Mouse (Mus musculus) intestine, embryonic 16.5 days (tissue): Measurements from ENCODE around the gene Tmem229a. TPM values are rescaled to one million over a fixed set of nuclear protein-coding genes. Genes with fewer than 3 reads are reported as not detected.

Experiments
- ATAC-seq: fragments of 200-750 bp; cut with Nextera tagmentation; 2 replicates; pipeline ENCODE4 v1.8.0; 2017; ENCODE audit warnings: moderate TSS enrichment, moderate library complexity
- H3K27ac ChIP-seq: fragments of 300-500 bp; sonication (generic); 2 replicates; pipeline ENCODE4 v1.5.1; 2014; ENCODE audit warnings: mild to moderate bottlenecking, low read length
- H3K27me3 ChIP-seq: fragments of 300-500 bp; sonication (generic); replicated peaks from 2 replicates; pipeline ENCODE4 v1.6.1; 2014; ENCODE audit warnings: low read length, control low read depth, mixed read lengths; ENCODE audit not compliant: control insufficient read depth, insufficient read depth
- H3K36me3 ChIP-seq: fragments of 300-500 bp; sonication (generic); 2 replicates; pipeline ENCODE4 v1.6.1; 2014; ENCODE audit warnings: low read length, control low read depth; ENCODE audit not compliant: control insufficient read depth, insufficient read depth
- H3K4me1 ChIP-seq: fragments of 300-500 bp; sonication (generic); 2 replicates; pipeline ENCODE4 v1.6.1; 2014; ENCODE audit warnings: low read length, control low read depth, mixed read lengths; ENCODE audit not compliant: control insufficient read depth, insufficient read depth
- H3K4me2 ChIP-seq: fragments of 300-500 bp; sonication (generic); 2 replicates; pipeline ENCODE4 v1.6.1; 2014; ENCODE audit warnings: low read depth, low read length, control low read depth
- H3K4me3 ChIP-seq: fragments of 300-500 bp; sonication (generic); 2 replicates; pipeline ENCODE4 v1.5.1; 2014; ENCODE audit warnings: mild to moderate bottlenecking, low read length
- H3K9ac ChIP-seq: fragments of 300-500 bp; sonication (generic); 2 replicates; pipeline ENCODE4 v1.6.1; 2014; ENCODE audit warnings: low read depth, low read length
- H3K9me3 ChIP-seq: fragments of 300-500 bp; sonication (generic); 2 replicates; pipeline ENCODE4 v1.6.1; 2016; ENCODE audit warnings: low read length, control low read depth; ENCODE audit not compliant: control insufficient read depth
- WGBS: fragments of 180-500 bp; shearing (Covaris S2); extraction: QIAGEN DNeasy Blood & Tissue Kit; methylation state at CpG from one replicate; pipeline ENCODE4 v1.1.7; 2014; 5-methylcytosine and 5-hydroxymethylcytosine counted together
- polyA plus RNA-seq: library from polyadenylated mRNA; unstranded; fragments of >200 nt; fragmentation: Nextera tagmentation; extraction: Ambion mirVana; gene quantifications from 2 replicates; pipeline ENCODE4 v1.2.1, GENCODE M21; 2015

The Tmem229a gene
- polyA plus RNA-seq, 1 experiment from 2014 or later, result 0.82 TPM

GRCm38 (mm10) chr6:24955131-24955945 is 759 bp downstream of the Tmem229a start:
- H3K4me2 ChIP-seq, result peak overlapping the region; percentile 100
- H3K9me3 ChIP-seq, result no peaks in the 10 kb centered on the region
- peaks cover 7% of the 10 kb centered on the region; the same call in 1 of the 2 replicates for H3K27me3 ChIP-seq
- no peak overlapping the region for H3K27ac ChIP-seq
- no peaks in the 10 kb centered on the region for H3K36me3 ChIP-seq
- ATAC-seq, result peak; percentile 88
- H3K9ac ChIP-seq, result peak overlapping the region; percentile 70
- WGBS, result under 1% methylated on average over 90 of the region's 91 CpGs
- H3K4me3 ChIP-seq, result peak overlapping the region; percentile 67
- H3K4me1 ChIP-seq, result no peaks in the 10 kb centered on the region

- Histone ChIP-seq H3K27me3 (peaks cover 7% of the 10 kb centered on the region; the same call in 1 of the 2 replicates), H3K36me3 (no peaks in the 10 kb centered on the region), H3K4me1 (no peaks in the 10 kb centered on the region), H3K9ac (no peak overlapping the region), H3K27ac (no peak overlapping the region), H3K4me3 (no peak overlapping the region), H3K9me3 (no peaks in the 10 kb centered on the region), H3K4me2 (no peak overlapping the region)
- 74% methylated on average over 5 of the region's 5 CpGs for WGBS
- no peak for ATAC-seq
These were observed 2.0 kb downstream of the Tmem229a start for GRCm38 (mm10) chr6:24954126-24954525.

- no peak overlapping the region for H3K4me3 ChIP-seq
These were observed 3.8 kb downstream of the Tmem229a start for GRCm38 (mm10) chr6:24952341-24952740.

GRCm38 (mm10) chr6:24950669-24951068 is 5.4 kb downstream of the Tmem229a start:
- H3K9ac ChIP-seq, result no peak overlapping the region
- H3K9me3 ChIP-seq, result no peaks in the 10 kb centered on the region
- 83% methylated on average over 2 of the region's 2 CpGs for WGBS
- H3K4me3 ChIP-seq, result no peak overlapping the region
- no peak overlapping the region for H3K4me2 ChIP-seq
- no peak for ATAC-seq
- H3K4me1 ChIP-seq, result no peaks in the 10 kb centered on the region
- H3K27ac ChIP-seq, result no peak overlapping the region
- H3K27me3 ChIP-seq, result peaks cover 7% of the 10 kb centered on the region; the same call in 1 of the 2 replicates
- no peaks in the 10 kb centered on the region for H3K36me3 ChIP-seq

More at GRCm38 (mm10) chr6:24952341-24952740, 3.8 kb downstream of the Tmem229a start:
- Histone ChIP-seq H3K27me3 (peaks cover 7% of the 10 kb centered on the region; the same call in 1 of the 2 replicates), H3K27ac (no peak overlapping the region), H3K36me3 (no peaks in the 10 kb centered on the region), H3K4me2 (no peak overlapping the region), H3K4me1 (no peaks in the 10 kb centered on the region), H3K9ac (no peak overlapping the region), H3K9me3 (no peaks in the 10 kb centered on the region)
- no peak for ATAC-seq
- 73% methylated on average over 5 of the region's 5 CpGs for WGBS

GRCm38 (mm10) chr6:24925076-24925785 is 30.9 kb downstream of the Tmem229a start:
- ATAC-seq, result no peak
- peaks cover 4% of the 10 kb centered on the region; the same call in 1 of the 2 replicates for H3K9me3 ChIP-seq
- no peak overlapping the region for H3K9ac ChIP-seq
- no peak overlapping the region for H3K4me2 ChIP-seq
- H3K27ac ChIP-seq, result no peak overlapping the region
- 91% methylated on average over 11 of the region's 11 CpGs for WGBS
- H3K4me1 ChIP-seq, result no peaks in the 10 kb centered on the region
- no peak overlapping the region for H3K4me3 ChIP-seq
- H3K27me3 ChIP-seq, result no peaks in the 10 kb centered on the region
- no peaks in the 10 kb centered on the region for H3K36me3 ChIP-seq

- Histone ChIP-seq H3K36me3 (no peaks in the 10 kb centered on the region), H3K27ac (no peak overlapping the region), H3K9ac (no peak overlapping the region), H3K4me1 (no peaks in the 10 kb centered on the region), H3K4me2 (no peak overlapping the region), H3K9me3 (no peaks in the 10 kb centered on the region), H3K4me3 (no peak overlapping the region), H3K27me3 (no peaks in the 10 kb centered on the region)
- 83% methylated on average over 2 of the region's 2 CpGs for WGBS
- ATAC-seq, result no peak
These were observed 42.5 kb downstream of the Tmem229a start for GRCm38 (mm10) chr6:24913591-24913990.

GRCm38 (mm10) chr6:24910728-24911105 is 45.4 kb downstream of the Tmem229a start:
- H3K27me3 ChIP-seq, result no peaks in the 10 kb centered on the region
- no peak overlapping the region for H3K9ac ChIP-seq
- H3K4me2 ChIP-seq, result no peak overlapping the region
- no peaks in the 10 kb centered on the region for H3K36me3 ChIP-seq
- no peaks in the 10 kb centered on the region for H3K9me3 ChIP-seq
- H3K4me3 ChIP-seq, result no peak overlapping the region
- no peaks in the 10 kb centered on the region for H3K4me1 ChIP-seq
- no peak for ATAC-seq
- no peak overlapping the region for H3K27ac ChIP-seq

GRCm38 (mm10) chr6:24910016-24910727 is 45.9 kb downstream of the Tmem229a start:
- no peaks in the 10 kb centered on the region for H3K36me3 ChIP-seq
- no peak overlapping the region for H3K4me2 ChIP-seq
- H3K4me1 ChIP-seq, result no peaks in the 10 kb centered on the region
- 61% methylated on average over 2 of the region's 2 CpGs for WGBS
- ATAC-seq, result no peak
- H3K27me3 ChIP-seq, result no peaks in the 10 kb centered on the region
- no peaks in the 10 kb centered on the region for H3K9me3 ChIP-seq
- H3K9ac ChIP-seq, result no peak overlapping the region
- no peak overlapping the region for H3K27ac ChIP-seq
- H3K4me3 ChIP-seq, result no peak overlapping the region

GRCm38 (mm10) chr6:24907824-24908223 is 48.3 kb downstream of the Tmem229a start:
- H3K4me2 ChIP-seq, result no peak overlapping the region
- no peak for ATAC-seq
- H3K9me3 ChIP-seq, result no peaks in the 10 kb centered on the region
- H3K27ac ChIP-seq, result no peak overlapping the region
- no peaks in the 10 kb centered on the region for H3K27me3 ChIP-seq
- H3K4me3 ChIP-seq, result no peak overlapping the region
- no peak overlapping the region for H3K9ac ChIP-seq
- H3K4me1 ChIP-seq, result no peaks in the 10 kb centered on the region
- H3K36me3 ChIP-seq, result no peaks in the 10 kb centered on the region
- WGBS, result 90% methylated on average over 2 of the region's 2 CpGs
